In the genomic region with DNA sequence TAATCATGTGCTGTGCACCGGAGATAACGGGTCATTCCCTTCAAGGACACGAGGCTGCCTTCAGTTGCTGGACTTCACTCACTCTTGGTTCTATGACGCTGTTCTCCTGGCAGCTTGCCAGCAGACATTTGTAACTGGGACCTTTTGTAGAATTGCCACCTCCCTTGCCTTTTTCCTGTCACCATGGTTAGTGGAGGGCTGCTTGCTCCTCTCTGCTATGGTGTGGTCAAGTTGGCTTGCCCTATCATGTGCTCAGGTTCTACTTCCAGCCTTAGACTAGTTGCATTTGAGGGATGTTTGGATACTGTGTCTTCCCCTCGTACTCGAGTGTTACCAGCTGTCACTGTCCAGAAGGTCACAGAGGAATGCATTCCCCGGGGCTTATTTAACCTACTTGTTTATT, we compare ENCODE assay signal across 10 mouse cellular contexts.
A peak's percentile ranks its signal among the peaks of the same experiment; 100 is the strongest.
DNase-seq lines count a peak whose midpoint lies in the region; ATAC-seq and TF ChIP-seq lines count a peak whose summit lies in the region.
"Had no signal": no experiment of that assay in that cellular context is flagged by ENCODE, and none has a peak within 500 bp of the region (broad histone marks: within the 10 kb centered on the region; RNA-seq: fewer than 3 reads in every experiment).

No protein-coding gene starts in this region.

- H3K4me2 ChIP-seq in hindbrain, embryonic 11.5 days (replicated peaks; ENCODE audit: low read depth, low read length), result no peak overlapping the region
- H3K4me2 ChIP-seq: embryonic facial prominence, embryonic 15.5 days; liver, embryonic 15.5 days had no signal

- no peak overlapping the region for H3K9ac ChIP-seq in hindbrain, embryonic 11.5 days (ENCODE audit: low read depth, low read length)
- H3K9ac ChIP-seq: embryonic facial prominence, embryonic 15.5 days; liver, embryonic 15.5 days had no signal

- peak in 1 of 2 experiments; percentile 34 for DNase-seq in layer of hippocampus, adult 2 months (ENCODE audit: low spot score in 2 of 2)
- no peak for DNase-seq in layer of hippocampus, postnatal 36 days
- peak; percentile 32 to 66 for DNase-seq in adrenal gland, postnatal 4 days (ENCODE audit: low spot score in 2 of 2)
- DNase-seq in gastrocnemius, adult 18-20 months (ENCODE audit: low spot score), result peak; percentile 54
- DNase-seq in hindbrain, embryonic 11.5 days (ENCODE audit: low spot score), result peak; percentile 39
- peak; percentile 40 to 46 for DNase-seq in layer of hippocampus, adult 8-10 months (ENCODE audit: low spot score in 2 of 2)
- DNase-seq in urinary bladder, postnatal 25 days (ENCODE audit: low spot score), result peak; percentile 10

- H3K36me3 ChIP-seq in hindbrain, embryonic 11.5 days (ENCODE audit: control insufficient read depth, insufficient read depth, low read length), result no peaks in the 10 kb centered on the region
- H3K36me3 ChIP-seq: embryonic facial prominence, embryonic 15.5 days; liver, embryonic 15.5 days had no signal

- 59% methylated on average over 7 of the region's 7 CpGs for WGBS in hindbrain, embryonic 11.5 days

- H3K4me3 ChIP-seq in layer of hippocampus, adult 2 months, result no peak overlapping the region
- H3K4me3 ChIP-seq in hindbrain, embryonic 11.5 days (ENCODE audit: low read depth, low read length), result no peak overlapping the region
- H3K4me3 ChIP-seq: embryonic facial prominence, embryonic 15.5 days; liver, embryonic 15.5 days had no signal

- H3K4me1 ChIP-seq in hindbrain, embryonic 11.5 days (replicated peaks; ENCODE audit: control insufficient read depth, insufficient read depth, low read length), result peaks cover 3% of the 10 kb centered on the region; the same call in 1 of the 2 replicates

- peak overlapping the region; percentile 78 for H3K27ac ChIP-seq in layer of hippocampus, adult 2 months
- H3K27ac ChIP-seq in hindbrain, embryonic 11.5 days (ENCODE audit: low read depth, low read length), result no peak overlapping the region
- H3K27ac ChIP-seq: embryonic facial prominence, embryonic 15.5 days had no signal

- peak; percentile 49; the same call in 1 of the 2 replicates for ATAC-seq in hindbrain, embryonic 11.5 days (ENCODE audit: low FRiP score)
- 0 out of 2 replicates have a peak, but pooled peaks have one; percentile 15 for ATAC-seq in megakaryocyte-erythroid progenitor cell, adult 5-6 weeks (replicated peaks; ENCODE audit: low FRiP score, low TSS enrichment, poor library complexity, severe bottlenecking)

- H3K9me3 ChIP-seq in hindbrain, embryonic 11.5 days (ENCODE audit: control insufficient read depth, low read length), result no peaks in the 10 kb centered on the region
- H3K9me3 ChIP-seq: embryonic facial prominence, embryonic 15.5 days; liver, embryonic 15.5 days had no signal

- no peaks in the 10 kb centered on the region for H3K27me3 ChIP-seq in hindbrain, embryonic 11.5 days (ENCODE audit: control insufficient read depth, insufficient read depth, low read length)
- H3K27me3 ChIP-seq: embryonic facial prominence, embryonic 15.5 days; liver, embryonic 15.5 days had no signal

- TF ChIP-seq CTCF in layer of hippocampus, adult 2 months (conservative IDR thresholded peaks at IDR 0.05), result no peak

Comparison
In these comparisons a context has a peak if more than half of its experiments do, and no peak if none do; other contexts are left out.
1. DNase-seq: peak in adrenal gland, postnatal 4 days (2 of 2), gastrocnemius, adult 18-20 months (single experiment), hindbrain, embryonic 11.5 days (single experiment), layer of hippocampus, adult 8-10 months (2 of 2) and urinary bladder, postnatal 25 days (single experiment); none in layer of hippocampus, postnatal 36 days (0 of 2).